ENCODE assay signal across 1 mouse cellular context in the genomic region with DNA sequence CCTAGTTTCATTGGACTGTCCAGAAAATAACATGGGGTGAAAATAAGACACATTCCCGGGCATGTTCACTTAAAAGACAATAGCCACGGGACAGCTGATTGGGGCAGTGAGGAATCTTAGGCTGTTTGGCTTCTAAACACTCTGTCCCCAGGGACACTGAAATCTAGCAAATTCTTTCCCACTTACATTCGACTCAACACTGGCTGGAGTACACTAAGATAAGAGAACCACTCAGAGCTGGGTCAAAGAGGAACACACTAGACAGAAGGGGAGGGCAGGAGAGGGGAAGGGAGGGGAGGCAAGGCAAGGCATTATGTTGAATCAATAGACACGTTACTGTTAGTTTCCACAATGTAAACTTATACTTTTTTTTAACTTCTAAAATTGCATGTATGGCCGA.
TF ChIP-seq lines count a peak whose summit lies in the region.

No protein-coding gene starts in this region.

TF ChIP-seq in MEL, 35 proteins besides CTCF, POLR2A, EP300 and RAD21 (continued from another document):
- TF ChIP-seq CHD2 (IDR thresholded peaks at IDR 0.05; ENCODE audit: low read length) (no peak), SMC3 (IDR thresholded peaks at IDR 0.05; ENCODE audit: low read depth, low read length) (0 out of 2 replicates have a peak, but pooled peaks have one; percentile 7), ZC3H11A (IDR thresholded peaks at IDR 0.05; ENCODE audit: low read depth, low read length) (no peak), ELF1 (IDR thresholded peaks at IDR 0.05; ENCODE audit: low read depth, low read length) (no peak)
